Mouse (Mus musculus) Muller cell, postnatal 12 days (primary cell): ENCODE measurements at regions not wholly inside any gene's neighbourhood (a gene's known extent, or its start where the extent isn't known, plus 50 kb on each side); places are given as distances from the start of the nearest gene placed in this dataset.

Experiments
- DNase-seq: peaks from one replicate; pipeline ENCODE4 v3.0.0-alpha.2; 2015; ENCODE audit errors: inconsistent ontology term

- DNase-seq = no peak
Measured at GRCm38 (mm10) chr10:23052480-23053378, 232.8 kb upstream of the Tcf21 start.

GRCm38 (mm10) chr10:23044466-23044865 is 224.5 kb upstream of the Tcf21 start:
- no peak for DNase-seq

GRCm38 (mm10) chr10:23031491-23032126 is 211.6 kb upstream of the Tcf21 start:
- no peak for DNase-seq

GRCm38 (mm10) chr10:23027961-23028360 is 208.0 kb upstream of the Tcf21 start:
- peak; percentile 17 for DNase-seq

- DNase-seq = no peak
Measured at GRCm38 (mm10) chr10:23017151-23017678, 197.2 kb upstream of the Tcf21 start.

- DNase-seq = no peak
Measured at GRCm38 (mm10) chr10:23015935-23016694, 196.1 kb upstream of the Tcf21 start.

GRCm38 (mm10) chr10:23010715-23011114 is 190.7 kb upstream of the Tcf21 start:
- DNase-seq = no peak

- peak; percentile 19 for DNase-seq
Measured at GRCm38 (mm10) chr10:23010201-23010600, 190.2 kb upstream of the Tcf21 start.

- DNase-seq = no peak
Measured at GRCm38 (mm10) chr10:23004768-23005167, 184.8 kb upstream of the Tcf21 start.

- DNase-seq = peak; percentile 94
Measured at GRCm38 (mm10) chr10:23003686-23004085, 183.7 kb upstream of the Tcf21 start.

GRCm38 (mm10) chr10:22998561-22998960 is 178.6 kb upstream of the Tcf21 start:
- DNase-seq = no peak

- DNase-seq = peak; percentile 13
Measured at GRCm38 (mm10) chr10:22997571-22997970, 177.6 kb upstream of the Tcf21 start.

GRCm38 (mm10) chr10:22993158-22993557 is 173.2 kb upstream of the Tcf21 start:
- no peak for DNase-seq

- DNase-seq = no peak
Measured at GRCm38 (mm10) chr10:22981798-22982197, 161.8 kb upstream of the Tcf21 start.

- no peak for DNase-seq
Measured at GRCm38 (mm10) chr10:22978442-22978841, 158.5 kb upstream of the Tcf21 start.

- no peak for DNase-seq
Measured at GRCm38 (mm10) chr10:22956956-22957355, 137.0 kb upstream of the Tcf21 start.

GRCm38 (mm10) chr10:22953283-22953682 is 133.3 kb upstream of the Tcf21 start:
- DNase-seq = no peak

GRCm38 (mm10) chr10:22944247-22944646 is 124.3 kb upstream of the Tcf21 start:
- DNase-seq = no peak

GRCm38 (mm10) chr10:22927977-22928376 is 108.0 kb upstream of the Tcf21 start:
- DNase-seq = no peak

- no peak for DNase-seq
Measured at GRCm38 (mm10) chr10:22926099-22926498, 106.1 kb upstream of the Tcf21 start.

GRCm38 (mm10) chr10:22921035-22921965 is 101.3 kb upstream of the Tcf21 start:
- DNase-seq = no peak
